Mouse (Mus musculus): ENCODE measurements around the gene Mllt6.
A peak's percentile ranks its signal among the peaks of the same experiment; 100 is the strongest.
"Not testable (repeated sequence)": the region's sequence is repeated elsewhere in the genome, so short reads cannot be mapped to it uniquely, and the experiment has no call there.

Mllt6 gene

GRCm38 (mm10) chr11:97694921-97695711, 31.9 kb downstream of the Mllt6 start:
- no peak for DNase-seq (ENCODE audit: extremely low spot score)

GRCm38 (mm10) chr11:97695712-97696401, 32.6 kb downstream of the Mllt6 start:
- no peak for DNase-seq (ENCODE audit: extremely low spot score)

- DNase-seq (ENCODE audit: extremely low spot score), result no peak
Measured at GRCm38 (mm10) chr11:97696669-97697068, 33.5 kb downstream of the Mllt6 start.

GRCm38 (mm10) chr11:97697199-97697890, 34.1 kb downstream of the Mllt6 start:
- no peak for DNase-seq (ENCODE audit: extremely low spot score)

GRCm38 (mm10) chr11:97697891-97698529, 34.8 kb downstream of the Mllt6 start:
- DNase-seq (ENCODE audit: extremely low spot score), result peak; percentile 49

GRCm38 (mm10) chr11:97698741-97699611, 35.8 kb downstream of the Mllt6 start:
- peak; percentile 89 for DNase-seq (ENCODE audit: extremely low spot score)

- peak; percentile 97 for DNase-seq (ENCODE audit: extremely low spot score)
Measured at GRCm38 (mm10) chr11:97699626-97700002, 36.4 kb downstream of the Mllt6 start.

- no peak for DNase-seq (ENCODE audit: extremely low spot score)
Measured at GRCm38 (mm10) chr11:97700003-97700745, 37.0 kb downstream of the Mllt6 start, which contains the start of gene Pcgf2. Gene Pcgf2 (minus strand): TSS chr11:97700497.

GRCm38 (mm10) chr11:97700746-97701580, 37.7 kb downstream of the Mllt6 start:
- DNase-seq (ENCODE audit: extremely low spot score), result peak; percentile 69

- DNase-seq (ENCODE audit: extremely low spot score), result no peak
Measured at GRCm38 (mm10) chr11:97701581-97702392, 38.6 kb downstream of the Mllt6 start.

- peak; percentile 89 for DNase-seq (ENCODE audit: extremely low spot score)
Measured at GRCm38 (mm10) chr11:97702393-97702745, 39.2 kb downstream of the Mllt6 start.

GRCm38 (mm10) chr11:97703039-97703826, 40.0 kb downstream of the Mllt6 start, which contains the start of gene Psmb3:
Gene Psmb3 (plus strand): TSS chr11:97703399.
- peak; percentile 99 for DNase-seq (ENCODE audit: extremely low spot score)

GRCm38 (mm10) chr11:97710067-97710466, 46.9 kb downstream of the Mllt6 start:
- DNase-seq (ENCODE audit: extremely low spot score), result not testable (repeated sequence)

GRCm38 (mm10) chr11:97711200-97711900, 48.1 kb downstream of the Mllt6 start:
- no peak for DNase-seq (ENCODE audit: extremely low spot score)

GRCm38 (mm10) chr11:97712286-97712685, 49.1 kb downstream of the Mllt6 start:
- no peak for DNase-seq (ENCODE audit: extremely low spot score)

GRCm38 (mm10) chr11:97713896-97714295, 50.7 kb downstream of the Mllt6 start:
- no peak for DNase-seq (ENCODE audit: extremely low spot score)

GRCm38 (mm10) chr11:97714356-97714755, 51.1 kb downstream of the Mllt6 start:
- no peak for DNase-seq (ENCODE audit: extremely low spot score)
